Mouse (Mus musculus): ENCODE measurements at regions not wholly inside any gene's neighbourhood (a gene's known extent, or its start where the extent isn't known, plus 50 kb on each side); places are given as distances from the start of the nearest gene placed in this dataset.

DNA sequence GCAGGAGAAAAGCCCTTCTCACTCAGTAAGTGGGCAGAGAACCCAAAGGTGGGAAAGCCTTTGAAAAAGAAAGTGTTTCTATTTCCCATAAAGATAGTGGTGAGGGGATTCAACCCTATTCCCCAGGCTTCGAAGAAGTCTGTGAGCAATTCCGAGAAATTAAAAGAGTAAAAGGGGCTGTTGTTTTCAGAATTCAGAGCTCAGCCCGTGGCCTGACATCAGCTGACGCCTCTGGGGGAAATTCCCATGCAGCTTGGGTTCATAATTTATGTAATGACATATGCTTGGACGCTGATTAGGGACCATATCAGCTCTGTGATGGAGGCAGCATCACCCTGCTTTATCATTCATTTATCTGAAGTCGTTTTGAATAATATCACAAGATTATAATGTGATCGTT is 62.0 kb upstream of the Mgmt start:
- TF ChIP-seq POLR2A (IDR thresholded peaks at IDR 0.05; ENCODE audit: extremely low read depth, insufficient read depth, low read length) (no peak), CTCF (IDR thresholded peaks at IDR 0.05; ENCODE audit: low read depth, low read length) (no peak)
